Mouse (Mus musculus) lung, postnatal 25 days (tissue): ENCODE results near the gene Usp37.
"Not testable (repeated sequence)": the region's sequence is repeated elsewhere in the genome, so short reads cannot be mapped to it uniquely, and the experiment has no call there.

Experiments used
- DNase-seq: peaks from one replicate; pipeline ENCODE4 v3.0.0; 2022; ENCODE audit warnings: low spot score

Gene Usp37

GRCm38 (mm10) chr1:74544184-74544583 lies at the start of gene Usp37:
Gene Usp37 (minus strand): TSS chr1:74544284.
- no peak for DNase-seq

GRCm38 (mm10) chr1:74587773-74588445 lies 43.8 kb upstream of the Usp37 start, which contains the start of the genes Zfp142 and Bcs1l:
Gene Zfp142 (minus strand): TSS chr1:74588246.
Gene Bcs1l (plus strand): TSS chr1:74588289.
- peak; percentile 99 for DNase-seq

DNA sequence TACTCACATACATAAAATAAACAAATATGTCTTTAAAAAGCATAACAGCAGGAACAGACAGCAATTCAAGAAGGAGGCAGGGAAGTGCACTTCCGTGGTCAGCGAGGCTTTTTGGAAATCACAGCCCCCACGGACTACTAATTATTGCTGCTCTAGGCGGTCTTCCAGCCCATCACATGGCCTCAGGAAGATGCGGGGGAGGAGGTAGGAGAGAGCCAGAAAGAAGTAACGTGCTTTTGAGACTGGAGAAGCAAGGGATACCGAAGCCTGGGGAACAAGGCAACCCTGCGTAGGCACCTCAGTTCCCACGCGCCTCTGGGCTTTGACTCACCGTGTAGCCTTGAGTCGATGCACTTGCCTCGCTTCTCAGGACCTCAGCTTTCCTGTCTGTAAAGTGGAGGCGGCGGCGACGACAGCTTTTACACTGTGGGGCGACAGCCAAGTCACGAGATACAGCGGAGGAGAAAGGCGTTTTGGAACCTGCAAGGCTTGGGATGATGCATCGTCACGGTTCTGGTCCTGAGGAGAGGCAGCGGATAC lies 43.2 kb upstream of the Usp37 start:
- DNase-seq: no peak

DNA sequence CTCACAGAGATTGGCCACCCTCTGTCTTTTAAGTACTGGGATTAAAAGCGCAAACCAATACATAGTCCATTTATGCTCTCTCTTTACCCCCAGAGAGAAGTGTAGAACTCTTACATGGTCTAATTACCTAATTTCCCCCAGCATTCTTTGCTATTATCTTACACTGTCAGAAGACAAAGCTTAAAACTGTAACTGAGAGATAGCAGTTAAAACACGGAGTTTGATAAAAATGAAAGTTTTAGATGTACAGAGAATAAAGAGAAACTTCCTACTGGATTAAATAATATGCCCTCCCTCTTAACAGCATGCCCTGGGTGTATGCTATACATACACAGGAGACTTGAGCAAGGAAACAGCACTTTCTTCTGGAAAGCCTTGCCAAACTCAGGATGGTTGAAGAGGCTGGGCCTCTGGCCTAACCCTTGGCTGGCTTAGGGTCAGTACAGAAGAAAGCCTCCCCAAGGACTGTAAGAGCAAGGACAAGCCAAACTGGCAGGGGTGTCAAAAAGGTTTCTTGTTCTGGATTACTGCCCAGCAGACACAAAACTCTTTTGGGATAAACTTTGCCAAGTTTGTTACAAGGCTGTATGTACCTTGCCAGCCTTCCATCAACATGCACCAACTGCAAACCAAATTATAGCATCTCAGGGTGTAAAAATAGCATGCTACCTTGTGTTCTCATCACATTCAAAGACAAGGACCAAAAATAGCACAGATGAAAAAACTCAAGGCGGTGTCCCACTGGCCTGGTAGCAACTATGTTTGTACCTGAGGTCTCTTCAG lies 40.7 kb upstream of the Usp37 start:
- DNase-seq: no peak

GRCm38 (mm10) chr1:74582621-74583020 lies 38.5 kb upstream of the Usp37 start:
- DNase-seq: no peak

DNA sequence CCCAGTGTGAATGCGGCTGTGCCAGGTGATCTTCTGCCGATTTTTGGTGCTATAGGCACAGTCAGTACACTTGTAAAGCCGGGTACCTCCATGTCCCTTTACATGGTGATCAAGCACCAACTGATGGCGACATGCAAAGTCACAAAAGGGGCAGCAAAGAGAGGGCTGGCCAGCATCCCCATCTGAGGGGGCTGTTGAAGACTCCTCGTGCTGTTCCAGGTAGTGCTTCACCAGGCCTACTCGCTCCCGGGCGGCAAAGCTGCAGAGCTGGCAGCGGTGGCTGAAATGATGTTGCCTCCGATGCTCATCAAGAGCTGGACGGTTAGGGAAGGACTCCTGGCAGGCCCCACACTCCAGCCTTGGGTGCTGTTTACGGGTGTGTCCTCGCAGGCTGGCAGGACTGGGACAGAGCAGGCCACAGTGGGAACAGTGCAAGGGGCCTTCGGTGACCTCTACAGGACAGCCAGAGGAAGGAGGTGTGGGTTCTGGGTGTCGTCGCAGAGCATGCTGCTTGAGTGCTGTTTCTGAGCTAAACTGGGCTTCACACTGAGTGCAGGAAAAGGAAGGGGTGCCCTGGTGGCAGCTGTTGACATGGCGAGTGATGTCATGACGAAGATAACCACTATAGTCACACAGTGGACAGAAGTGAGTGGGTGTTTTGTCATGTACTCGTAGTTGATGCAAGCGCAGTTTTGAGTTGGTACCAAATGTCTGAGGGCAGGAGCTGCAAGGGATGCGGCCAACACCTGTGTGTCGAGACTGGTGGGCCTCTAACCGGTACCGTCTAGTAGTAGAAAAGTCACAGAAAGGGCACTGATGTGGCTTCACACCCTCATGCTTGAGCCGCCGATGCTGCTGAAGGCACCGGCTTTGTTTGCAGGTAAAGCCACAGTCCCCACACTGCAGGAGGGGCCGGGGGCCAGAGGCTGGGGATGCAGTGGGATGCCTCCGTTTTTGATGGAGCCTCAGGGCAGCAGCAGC lies 25.9 kb upstream of the Usp37 start:
- no peak for DNase-seq

GRCm38 (mm10) chr1:74565834-74566233 lies 21.8 kb upstream of the Usp37 start:
- no peak for DNase-seq

- no peak for DNase-seq
Observed at GRCm38 (mm10) chr1:74559061-74559460, 15.0 kb upstream of the Usp37 start.

DNA sequence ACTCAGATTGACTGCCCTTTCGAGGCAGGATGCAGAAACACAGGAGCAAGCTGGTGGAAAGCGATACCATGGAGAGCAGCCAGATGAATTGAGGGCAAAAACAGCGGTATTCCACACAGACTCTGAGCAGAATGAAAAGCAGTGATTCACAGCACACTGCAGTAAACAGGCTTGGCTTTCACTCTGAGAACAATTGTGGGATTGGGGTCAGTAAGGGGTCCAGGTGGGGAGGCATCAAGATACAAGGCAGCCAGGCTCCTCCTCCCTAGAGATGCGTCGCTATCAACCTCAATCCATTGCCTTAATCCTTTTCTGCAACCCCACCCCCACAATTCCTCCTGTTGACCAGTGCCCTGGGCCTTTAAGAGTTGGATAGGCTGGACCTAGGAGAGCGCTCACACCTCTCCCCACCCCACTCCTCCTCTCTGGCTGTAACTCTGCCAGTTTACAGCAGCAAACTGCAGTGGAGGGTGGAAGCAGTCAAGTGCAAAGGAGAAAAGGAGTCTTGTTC lies 1.6 kb downstream of the Usp37 start, which contains the start of gene Plcd4:
Gene Plcd4, plus strand, starts transcription at position 438 of the 511 bp plus-strand sequence.
- peak; percentile 23 for DNase-seq

DNA sequence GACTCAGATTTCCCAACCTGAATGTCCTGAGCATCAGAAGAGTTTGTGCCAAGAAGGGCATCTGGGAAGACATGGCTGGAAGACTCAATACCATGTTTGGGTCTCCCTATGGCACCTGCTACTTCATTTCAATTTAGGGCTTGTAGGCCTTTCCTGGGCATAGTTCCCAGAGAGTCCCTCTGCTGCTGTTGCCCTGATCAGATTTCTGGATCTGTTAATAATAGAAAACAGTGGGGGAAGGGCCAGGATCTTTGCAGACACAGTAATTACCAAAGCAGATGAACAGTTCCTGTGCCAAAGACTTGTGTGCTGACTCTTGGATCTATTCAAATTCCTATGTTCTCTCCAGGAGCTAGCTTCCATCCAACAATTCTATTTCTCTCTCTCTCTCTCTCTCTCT lies 5.4 kb downstream of the Usp37 start:
- DNase-seq: no peak

DNA sequence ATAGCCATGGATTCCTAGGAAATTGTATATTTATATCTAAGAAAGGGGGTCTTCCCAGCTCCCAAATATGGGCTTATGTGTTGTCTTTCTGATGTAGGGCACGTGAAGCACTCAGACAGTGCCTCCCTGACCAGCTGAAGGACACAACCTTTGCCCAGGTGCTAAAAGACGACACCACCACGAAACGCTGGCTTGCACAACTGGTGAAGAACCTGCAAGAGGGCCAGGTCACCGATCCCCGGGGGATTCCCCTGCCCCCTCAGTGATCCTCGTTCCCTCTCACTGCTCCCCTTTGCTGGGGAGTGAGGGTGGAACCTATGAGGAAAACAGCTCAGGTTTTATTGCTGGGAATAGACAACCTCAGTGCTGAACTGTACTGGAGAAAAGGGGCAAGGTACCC lies 15.5 kb downstream of the Usp37 start:
- no peak for DNase-seq

DNA sequence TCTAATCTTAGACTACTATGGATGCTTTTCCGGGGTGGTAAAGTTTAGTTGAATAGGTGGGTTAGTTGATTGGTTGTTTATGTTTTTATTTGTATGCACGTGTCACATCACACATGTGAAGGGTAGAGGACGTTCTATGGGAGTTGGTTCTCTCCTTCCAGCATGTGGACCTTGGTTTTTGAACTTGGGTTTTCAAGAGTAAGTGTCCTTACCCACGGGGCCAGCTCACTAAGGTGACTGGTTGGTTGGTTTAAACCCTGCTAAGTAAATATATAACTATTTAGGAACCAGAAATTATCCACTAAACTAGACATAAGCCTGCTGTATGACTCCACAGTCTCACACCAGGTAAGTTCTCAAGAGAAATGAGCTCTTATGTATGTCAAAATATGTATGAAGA lies 19.3 kb downstream of the Usp37 start:
- no peak for DNase-seq

DNA sequence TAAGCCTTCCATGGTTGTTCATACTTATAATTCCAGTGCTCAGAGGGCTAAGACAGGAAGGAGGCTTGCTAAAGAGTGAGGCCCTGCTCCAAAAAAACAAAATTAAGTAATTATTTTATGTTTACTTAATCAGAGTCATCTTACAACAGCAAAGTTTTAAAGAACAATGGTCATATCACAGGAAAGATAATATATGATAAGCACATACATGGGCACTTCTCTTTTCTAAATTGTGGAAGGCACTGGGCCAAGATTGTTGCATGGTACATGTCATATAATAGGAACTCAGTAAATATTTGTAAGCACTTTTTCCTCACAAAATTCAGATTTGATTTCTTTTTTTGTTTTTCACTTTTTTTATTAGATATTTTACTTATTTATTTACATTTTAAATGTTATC lies 24.2 kb downstream of the Usp37 start:
- no peak for DNase-seq

DNA sequence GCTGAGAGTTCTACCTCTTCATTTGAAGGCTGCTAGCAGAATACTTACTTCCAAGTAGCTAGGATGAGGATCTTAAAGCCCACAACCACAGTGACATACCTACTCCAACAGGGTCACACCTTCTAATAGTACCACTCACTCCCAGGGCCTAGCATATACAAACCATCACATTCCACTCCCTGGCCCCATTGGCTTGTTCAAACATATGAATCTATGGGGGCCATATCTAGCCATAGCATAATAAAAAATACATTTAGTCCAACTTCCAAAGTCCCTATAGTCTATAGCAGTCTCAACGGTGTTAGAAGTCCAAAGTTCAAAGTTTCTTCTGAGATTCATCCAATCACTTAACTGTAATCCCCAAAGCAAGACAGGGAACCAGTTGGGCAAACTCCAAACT lies 31.1 kb downstream of the Usp37 start:
- DNase-seq: not testable (repeated sequence)

DNA sequence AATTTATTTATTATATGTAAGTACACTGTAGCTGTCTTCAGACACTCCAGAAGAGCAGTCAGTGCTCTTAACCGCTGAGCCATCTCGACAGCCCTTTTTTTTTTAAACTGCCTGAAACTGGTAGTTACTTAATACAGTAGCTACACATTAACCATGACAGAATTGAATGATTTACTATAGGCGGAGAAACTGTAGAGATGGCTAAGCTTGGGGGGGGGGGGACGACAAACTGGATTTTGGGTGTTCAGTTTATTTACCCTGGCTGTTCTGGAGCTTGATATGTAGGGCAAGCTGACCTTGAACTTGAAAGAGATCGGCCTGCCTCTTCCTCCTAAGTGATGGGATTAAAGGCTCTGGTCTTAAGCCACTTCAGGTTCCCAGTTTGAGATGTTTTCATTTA lies 32.8 kb downstream of the Usp37 start:
- no peak for DNase-seq

DNA sequence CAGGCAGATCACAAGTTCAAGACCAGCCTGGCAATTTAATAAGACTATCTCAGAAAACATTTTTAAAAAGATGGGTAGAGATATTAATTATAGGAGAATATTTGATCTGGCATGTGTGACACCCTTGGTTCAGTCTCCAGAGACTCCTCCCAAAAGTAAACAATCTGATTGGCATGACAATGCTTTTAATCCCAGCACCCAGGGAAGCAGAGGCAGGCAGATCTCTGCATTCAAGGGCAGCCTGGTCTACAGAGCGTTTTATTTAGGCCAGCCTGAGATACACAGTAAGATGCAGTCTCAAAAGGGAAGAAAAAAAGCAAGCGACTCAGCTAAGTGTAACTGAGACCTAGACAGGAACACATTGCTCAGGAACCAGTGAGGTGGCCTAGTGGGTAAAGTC lies 36.3 kb downstream of the Usp37 start:
- no peak for DNase-seq

GRCm38 (mm10) chr1:74506471-74506881 lies 37.6 kb downstream of the Usp37 start:
- DNase-seq: peak; percentile 8

DNA sequence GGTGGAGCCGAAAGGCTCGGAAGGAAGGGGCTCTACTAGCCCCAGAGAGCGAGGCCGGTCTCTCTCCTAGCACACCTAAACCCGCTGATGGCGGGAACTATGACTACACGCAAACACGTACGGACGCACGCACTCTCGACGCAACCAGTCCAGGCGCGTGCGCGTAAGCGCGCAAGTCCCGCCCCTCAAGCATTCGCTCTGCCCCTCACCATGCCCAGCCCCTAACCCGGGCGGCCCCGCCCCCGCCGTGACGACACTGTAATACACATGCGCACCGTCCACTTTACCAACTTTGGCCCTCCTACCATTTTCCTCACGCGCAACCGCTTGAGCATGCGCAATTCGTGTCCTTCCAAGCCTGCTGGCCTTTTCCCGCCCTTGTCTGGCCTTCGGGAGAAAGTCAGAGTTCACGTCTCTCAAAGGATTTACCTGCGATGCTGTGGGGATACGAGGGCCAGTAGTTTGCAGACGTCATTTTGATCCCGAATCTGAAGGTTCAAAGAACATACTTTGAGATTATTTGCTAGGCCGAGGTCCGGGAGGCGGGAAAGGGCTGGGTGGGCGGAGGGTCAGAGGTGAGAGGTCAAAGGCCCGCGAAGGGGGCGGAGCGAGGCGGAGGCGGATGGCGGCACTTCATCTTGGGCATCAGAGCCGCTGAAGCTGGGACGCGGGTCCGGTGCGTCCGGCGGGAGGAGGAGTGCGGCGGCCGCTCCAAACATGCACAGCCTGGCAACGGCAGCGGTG lies 38.2 kb downstream of the Usp37 start, which contains the start of gene Cnot9:
Gene Cnot9, plus strand, starts transcription at position 338 of the 744 bp plus-strand sequence.
- DNase-seq: peak; percentile 100

DNA sequence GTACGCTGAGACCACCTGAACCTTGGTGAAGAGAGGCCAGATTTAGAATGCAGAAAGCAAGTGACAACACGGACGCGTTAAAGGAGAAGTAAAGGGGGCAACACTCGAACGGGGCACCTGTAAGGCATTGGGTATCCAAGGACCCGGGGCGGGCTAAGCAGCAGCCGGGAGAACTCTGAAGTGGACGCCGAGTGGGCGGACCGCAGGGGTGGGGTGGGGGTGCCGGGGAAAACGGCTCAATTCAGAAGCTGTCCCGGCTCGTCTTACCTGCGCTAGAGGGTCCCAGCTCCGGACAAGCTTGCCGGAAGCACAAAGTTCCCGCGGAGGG lies 38.7 kb downstream of the Usp37 start:
- DNase-seq: no peak

GRCm38 (mm10) chr1:74501106-74501505 lies 43.0 kb downstream of the Usp37 start:
- no peak for DNase-seq

- DNase-seq: no peak
Observed at GRCm38 (mm10) chr1:74485792-74486191, 58.3 kb downstream of the Usp37 start.
